Mouse (Mus musculus) stomach, postnatal 0 days (tissue): ENCODE measurements around the gene Coro2b.

Experiments
- CTCF ChIP-seq: IDR thresholded peaks from 2 replicates; pipeline ENCODE4 v1.5.1; 2016; ENCODE audit warnings: antibody characterized with exemption, low read depth, mild to moderate bottlenecking, moderate library complexity
- EP300 ChIP-seq: optimal IDR thresholded peaks from 2 replicates; pipeline ENCODE3; 2016; ENCODE audit warnings: antibody characterized with exemption

- TF ChIP-seq CTCF: no peak
- no peak for TF ChIP-seq EP300
Observed at GRCm38 (mm10) chr9:62508740-62509524, 27.9 kb downstream of the Coro2b start.
